Mouse (Mus musculus): ENCODE measurements around the gene Ddx11. TPM values are rescaled to one million over a fixed set of nuclear protein-coding genes. Genes with fewer than 3 reads are reported as not detected.

Gene Ddx11
- polyA plus RNA-seq, 1 experiment from 2014 or later, result 29.1 TPM

DNA sequence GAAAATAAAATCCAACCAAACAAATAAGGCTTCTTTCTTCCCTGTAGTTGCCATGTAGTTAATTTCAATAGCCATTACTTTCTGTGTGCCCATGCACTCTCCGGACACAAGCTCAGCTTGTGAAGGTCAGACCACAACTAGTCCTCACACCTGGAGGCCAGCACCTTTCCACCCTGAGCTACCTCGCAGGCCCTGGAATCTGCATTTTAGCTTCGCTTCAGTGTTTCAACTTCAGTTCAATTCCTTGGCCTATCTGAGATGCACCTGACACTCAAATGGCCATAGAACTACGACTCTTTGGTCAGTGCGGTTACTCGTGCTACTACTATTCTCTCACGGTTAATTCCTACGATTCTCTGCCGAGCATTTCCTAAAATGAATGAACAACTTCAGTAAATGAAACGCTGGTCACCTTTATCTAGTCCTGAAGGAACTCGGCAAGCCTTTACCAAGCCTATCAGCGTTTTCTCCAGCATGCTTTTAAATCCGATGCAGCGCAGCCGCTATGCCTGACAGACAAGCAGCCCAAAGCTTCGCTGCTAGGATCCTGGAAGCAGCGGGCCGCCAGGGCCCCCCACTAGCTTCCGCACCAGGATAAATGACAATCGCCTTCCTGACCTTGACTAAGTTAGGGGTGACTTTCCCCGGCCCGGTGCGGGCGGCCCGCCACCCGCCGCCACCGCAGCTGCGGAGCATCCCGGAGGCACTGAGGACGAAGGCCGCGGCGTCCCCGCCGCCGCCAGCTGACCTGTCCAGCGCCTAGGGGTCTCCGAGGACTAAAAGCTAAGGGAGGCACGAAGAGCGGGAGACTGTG is 22.5 kb upstream of the Ddx11 start:
- Histone ChIP-seq H3K27ac (replicated peaks) (peak overlapping the region; percentile 97), H3K4me1 (peaks cover 20% of the 10 kb centered on the region), H3K9me3 (replicated peaks) (no peaks in the 10 kb centered on the region), H3K36me3 (peaks cover 8% of the 10 kb centered on the region), H3K27me3 (ENCODE audit: low read depth, poor library complexity, severe bottlenecking) (no peaks in the 10 kb centered on the region), H3K4me3 (peak overlapping the region; percentile 96)
- WGBS, result 1% methylated on average over 41 of the region's 41 CpGs
- no peak for DNase-seq (ENCODE audit: low spot score)

DNA sequence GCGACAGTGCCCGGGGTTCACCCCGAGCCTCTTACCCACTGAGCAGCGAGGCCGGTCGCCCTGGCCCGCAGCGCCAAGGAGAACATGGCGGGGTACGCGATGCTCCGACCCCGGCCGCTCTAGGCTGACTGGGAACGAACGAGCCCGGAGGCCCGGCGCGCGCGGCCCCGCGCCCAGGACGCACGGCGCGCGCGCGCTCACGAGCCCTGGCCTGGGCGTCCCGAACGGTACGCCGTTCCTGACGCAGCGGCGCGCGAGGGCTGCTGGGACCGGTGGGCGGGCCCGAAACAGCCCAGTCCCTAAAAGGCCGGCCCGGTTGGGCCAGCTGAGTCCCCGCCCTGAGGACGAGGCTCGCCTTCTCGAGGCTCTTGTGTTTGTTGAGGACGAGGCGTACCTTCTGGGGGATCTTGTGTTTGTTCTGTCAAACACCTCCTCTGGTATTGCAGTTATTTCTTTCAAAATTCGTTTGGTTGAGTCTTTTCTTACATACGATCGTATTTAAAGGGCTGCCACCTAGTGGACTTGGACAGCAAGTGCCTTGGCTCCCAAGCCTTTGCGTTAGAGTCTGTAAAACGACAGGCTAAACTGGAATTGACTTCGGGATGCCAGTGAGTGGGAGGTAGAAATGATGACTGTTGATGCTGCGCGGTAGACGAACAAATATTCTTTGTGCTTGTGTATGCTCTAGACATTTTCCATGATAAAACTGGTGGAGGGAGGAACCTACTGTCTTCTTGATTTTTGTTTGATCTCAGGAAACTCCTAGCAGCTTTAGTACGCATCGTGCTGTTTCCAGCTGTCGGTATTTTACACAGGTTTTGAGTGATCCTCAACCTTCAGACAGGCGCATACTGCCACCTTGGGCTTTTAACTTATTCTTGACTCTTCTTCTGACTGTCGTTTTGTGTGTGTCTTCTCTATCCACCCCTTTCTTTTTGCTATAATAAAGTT is 21.7 kb upstream of the Ddx11 start, which contains the start of gene Ndufv2:
Ndufv2 (minus strand) TSS at position 180 of the 951 bp plus-strand sequence.
- Histone ChIP-seq H3K4me1 (peaks cover 20% of the 10 kb centered on the region), H3K27ac (replicated peaks) (peak within 1 kb of the TSS; percentile 97), H3K36me3 (peaks cover 8% of the 10 kb centered on the region), H3K9me3 (replicated peaks) (no peaks in the 10 kb centered on the region), H3K27me3 (ENCODE audit: low read depth, poor library complexity, severe bottlenecking) (no peaks in the 10 kb centered on the region), H3K4me3 (peak within 1 kb of the TSS; percentile 96)
- 1% methylated on average over 67 of the region's 67 CpGs for WGBS
- peak; percentile 95 for DNase-seq (ENCODE audit: low spot score)

DNA sequence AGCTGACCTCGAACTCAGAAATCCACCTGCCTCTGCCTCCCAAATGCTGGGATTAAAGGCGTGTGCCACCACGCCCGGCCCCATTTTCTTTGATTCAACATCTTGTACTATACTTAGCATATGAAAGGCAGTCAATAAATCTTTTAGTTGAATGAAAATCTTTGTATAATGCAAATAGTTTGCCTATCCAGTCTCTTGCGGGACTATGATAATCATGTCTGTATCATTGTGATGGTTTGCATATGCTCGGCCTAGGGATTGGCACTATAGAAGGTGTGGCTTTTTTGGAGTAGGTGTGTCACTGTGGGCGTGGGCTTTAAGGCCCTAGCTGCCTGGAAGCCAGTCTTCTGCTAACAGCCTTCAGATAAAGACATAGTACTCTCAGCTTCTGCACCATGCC is 19.2 kb upstream of the Ddx11 start:
- Histone ChIP-seq H3K4me1 (peaks cover 20% of the 10 kb centered on the region), H3K9me3 (replicated peaks) (no peaks in the 10 kb centered on the region), H3K27ac (replicated peaks) (no peak overlapping the region), H3K36me3 (no peaks in the 10 kb centered on the region), H3K4me3 (no peak overlapping the region), H3K27me3 (ENCODE audit: low read depth, poor library complexity, severe bottlenecking) (no peaks in the 10 kb centered on the region)
- WGBS, result 86% methylated on average over 7 of the region's 7 CpGs
- DNase-seq (ENCODE audit: low spot score), result no peak

DNA sequence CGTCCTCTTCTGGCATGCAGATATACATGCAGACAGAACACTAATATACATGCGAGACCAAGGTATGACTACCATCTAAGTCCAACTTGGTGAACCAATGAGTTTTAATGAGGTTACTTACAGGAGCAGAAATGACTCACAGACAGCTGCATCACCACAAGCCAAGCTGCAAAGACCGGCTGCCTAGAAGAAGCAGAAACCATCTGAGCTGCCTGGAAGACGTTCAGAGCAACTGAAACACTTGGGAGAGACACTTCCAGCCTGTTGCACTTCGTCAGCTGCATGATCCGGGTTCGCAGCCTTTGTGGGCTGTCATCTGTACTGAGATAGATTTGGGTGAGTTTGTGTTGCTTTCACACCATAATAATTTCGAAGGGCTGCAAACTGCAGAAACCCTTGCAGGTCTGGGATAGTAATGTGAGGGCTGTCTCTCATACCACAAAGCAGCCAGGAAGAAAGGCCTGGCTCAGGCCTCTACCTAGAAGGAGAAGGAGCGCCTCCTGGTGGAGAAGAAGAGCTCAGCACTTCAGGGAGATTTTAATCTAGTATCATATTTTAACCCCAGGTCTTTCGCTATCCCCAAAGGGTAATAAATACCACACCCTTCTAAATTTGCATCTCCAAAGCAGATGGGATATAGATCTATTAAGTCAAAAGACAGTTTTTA is 16.6 kb upstream of the Ddx11 start:
- DNase-seq (ENCODE audit: low spot score), result peak; percentile 59
- no peak overlapping the region for H3K4me3 ChIP-seq
- no peaks in the 10 kb centered on the region for H3K27me3 ChIP-seq (ENCODE audit: low read depth, poor library complexity, severe bottlenecking)
- peak overlapping the region; percentile 52; the same call in 1 of the 2 replicates for H3K27ac ChIP-seq (replicated peaks)
- H3K9me3 ChIP-seq (replicated peaks), result no peaks in the 10 kb centered on the region
- 57% methylated on average over 10 of the region's 10 CpGs for WGBS
- peaks cover 18% of the 10 kb centered on the region for H3K4me1 ChIP-seq
- H3K36me3 ChIP-seq, result no peaks in the 10 kb centered on the region

DNA sequence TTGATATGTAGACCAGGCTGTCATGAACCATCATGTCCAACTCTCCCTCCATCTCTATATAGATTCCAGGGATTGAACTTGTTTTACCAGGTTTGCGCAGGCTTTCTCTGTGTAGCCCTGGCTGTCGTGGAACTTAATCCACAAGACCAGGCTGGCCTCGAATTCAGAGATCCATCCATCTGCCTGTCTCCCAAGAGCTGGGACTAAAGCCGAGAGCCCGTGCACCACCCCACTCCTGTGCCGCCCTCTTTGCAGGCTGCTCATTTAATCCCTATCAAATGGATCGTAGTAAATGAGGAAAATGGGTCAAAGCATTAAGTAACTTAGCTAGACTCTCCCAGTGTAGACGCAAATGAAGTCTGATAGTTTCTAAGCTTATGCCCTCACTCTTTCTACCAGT is 15.9 kb upstream of the Ddx11 start:
- H3K27ac ChIP-seq (replicated peaks), result no peak overlapping the region
- peaks cover 20% of the 10 kb centered on the region for H3K4me1 ChIP-seq
- no peak overlapping the region for H3K4me3 ChIP-seq
- no peaks in the 10 kb centered on the region for H3K36me3 ChIP-seq
- no peaks in the 10 kb centered on the region for H3K9me3 ChIP-seq (replicated peaks)
- 75% methylated on average over 8 of the region's 8 CpGs for WGBS
- no peak for DNase-seq (ENCODE audit: low spot score)
- H3K27me3 ChIP-seq (ENCODE audit: low read depth, poor library complexity, severe bottlenecking), result no peaks in the 10 kb centered on the region

DNA sequence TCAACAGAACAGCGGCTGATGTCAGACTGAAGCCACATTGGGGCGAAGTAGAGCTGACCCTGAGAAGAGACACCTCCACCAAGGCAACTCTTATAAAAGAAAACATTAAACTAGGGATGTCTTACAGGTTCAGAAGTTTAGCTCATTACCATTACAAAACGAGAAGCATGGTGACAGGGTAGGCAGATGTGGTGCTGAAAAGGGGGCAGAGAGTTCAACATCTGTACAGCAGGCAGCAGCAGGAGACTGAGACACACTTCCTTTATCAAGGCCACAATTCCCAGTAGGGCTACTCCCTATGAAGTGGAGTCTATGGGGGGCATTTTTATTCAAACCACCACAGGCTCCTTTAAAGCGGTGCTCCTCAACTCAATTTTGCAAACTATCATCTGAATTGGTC is 15.1 kb upstream of the Ddx11 start:
- no peak overlapping the region for H3K27ac ChIP-seq (replicated peaks)
- WGBS, result 81% methylated on average over 4 of the region's 4 CpGs
- no peak overlapping the region for H3K4me3 ChIP-seq
- DNase-seq (ENCODE audit: low spot score), result no peak
- H3K36me3 ChIP-seq, result no peaks in the 10 kb centered on the region
- H3K9me3 ChIP-seq (replicated peaks), result no peaks in the 10 kb centered on the region
- H3K27me3 ChIP-seq (ENCODE audit: low read depth, poor library complexity, severe bottlenecking), result no peaks in the 10 kb centered on the region
- H3K4me1 ChIP-seq, result peaks cover 22% of the 10 kb centered on the region

DNA sequence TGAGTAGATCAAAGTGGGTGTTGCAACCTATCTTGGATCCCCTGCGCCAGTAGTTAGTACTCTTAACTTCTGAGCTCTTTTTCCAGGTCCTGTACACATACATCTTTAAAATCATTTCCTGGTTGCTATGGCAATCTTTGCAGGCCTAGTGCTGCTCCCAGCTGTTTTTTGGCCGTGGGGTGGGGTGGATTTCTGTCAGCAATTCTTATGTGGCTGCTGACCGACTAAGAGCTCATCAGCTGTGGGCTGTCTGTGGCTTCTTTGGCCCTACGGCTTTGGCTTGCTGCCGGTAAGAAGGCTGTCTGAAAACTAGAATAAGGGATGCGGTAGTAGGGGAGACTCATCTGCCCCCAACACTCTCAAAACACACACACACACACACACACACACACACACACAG is 12.6 kb upstream of the Ddx11 start:
- 67% methylated on average over 6 of the region's 6 CpGs for WGBS
- H3K4me3 ChIP-seq, result peak overlapping the region; percentile 91
- no peak for DNase-seq (ENCODE audit: low spot score)
- H3K9me3 ChIP-seq (replicated peaks), result no peaks in the 10 kb centered on the region
- peaks cover 22% of the 10 kb centered on the region for H3K4me1 ChIP-seq
- no peaks in the 10 kb centered on the region for H3K27me3 ChIP-seq (ENCODE audit: low read depth, poor library complexity, severe bottlenecking)
- H3K27ac ChIP-seq (replicated peaks), result peak overlapping the region; percentile 93; the same call in 1 of the 2 replicates
- H3K36me3 ChIP-seq, result peaks cover 21% of the 10 kb centered on the region

DNA sequence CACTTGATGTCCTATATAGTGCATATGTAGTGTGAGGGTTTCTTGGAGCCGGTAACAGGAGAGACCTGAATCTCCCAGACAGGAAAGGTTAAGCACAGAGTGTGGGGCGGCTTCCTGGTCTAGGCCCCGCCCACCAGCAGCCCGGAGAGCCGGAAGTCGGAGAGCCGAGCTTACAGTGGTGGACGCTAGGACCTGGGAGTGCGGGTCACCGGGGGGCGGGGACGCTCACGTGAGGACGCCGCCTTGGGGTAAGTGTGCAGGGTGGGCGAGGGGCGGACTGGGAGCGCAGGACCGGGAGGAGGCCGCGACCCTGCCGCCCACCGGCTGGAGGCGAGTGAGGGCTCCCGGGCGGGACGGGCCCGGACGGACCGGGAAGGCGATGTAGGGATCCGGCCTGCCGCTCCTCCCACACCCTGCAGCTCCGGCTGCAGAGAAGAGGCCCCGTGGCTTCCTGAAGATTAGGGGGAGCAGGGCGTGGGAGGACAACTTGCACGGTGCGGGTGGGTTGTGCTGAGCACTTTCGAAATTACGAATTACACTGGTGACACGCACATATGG is 11.8 kb upstream of the Ddx11 start, which contains the start of gene Washc1:
Washc1 (plus strand) TSS at position 144 of the 558 bp plus-strand sequence.
- peak; percentile 94 for DNase-seq (ENCODE audit: low spot score)
- peaks cover 22% of the 10 kb centered on the region for H3K4me1 ChIP-seq
- H3K36me3 ChIP-seq, result peaks cover 29% of the 10 kb centered on the region
- under 1% methylated on average over 41 of the region's 41 CpGs for WGBS
- H3K4me3 ChIP-seq, result peak within 1 kb of the TSS; percentile 91
- H3K27ac ChIP-seq (replicated peaks), result peak within 1 kb of the TSS; percentile 93
- H3K27me3 ChIP-seq (ENCODE audit: low read depth, poor library complexity, severe bottlenecking), result no peaks in the 10 kb centered on the region
- no peaks in the 10 kb centered on the region for H3K9me3 ChIP-seq (replicated peaks)

DNA sequence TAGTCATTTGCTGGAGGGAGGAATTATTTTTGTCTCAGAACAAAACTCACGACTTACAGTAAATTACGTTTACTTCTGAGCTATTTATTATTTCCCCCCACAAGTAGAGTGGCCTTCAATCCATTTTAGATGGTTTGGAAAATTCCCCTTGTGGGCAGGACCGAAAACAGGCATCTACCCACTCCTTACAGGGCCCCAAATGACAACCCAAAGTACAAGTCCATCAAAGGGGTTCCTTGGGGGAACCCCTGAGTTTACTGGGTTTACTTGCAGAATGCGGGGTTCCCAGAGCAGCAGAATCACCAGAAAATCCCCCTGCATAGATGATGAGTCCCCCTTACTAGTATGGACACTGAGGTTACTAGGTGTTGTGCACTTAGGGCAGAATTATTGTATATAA is 11.2 kb upstream of the Ddx11 start:
- H3K4me1 ChIP-seq, result peaks cover 22% of the 10 kb centered on the region
- no peaks in the 10 kb centered on the region for H3K9me3 ChIP-seq (replicated peaks)
- WGBS, result 55% methylated on average over 4 of the region's 4 CpGs
- peaks cover 36% of the 10 kb centered on the region for H3K36me3 ChIP-seq
- no peak for DNase-seq (ENCODE audit: low spot score)
- peak overlapping the region; percentile 91 for H3K4me3 ChIP-seq
- no peak overlapping the region for H3K27ac ChIP-seq (replicated peaks)
- no peaks in the 10 kb centered on the region for H3K27me3 ChIP-seq (ENCODE audit: low read depth, poor library complexity, severe bottlenecking)

DNA sequence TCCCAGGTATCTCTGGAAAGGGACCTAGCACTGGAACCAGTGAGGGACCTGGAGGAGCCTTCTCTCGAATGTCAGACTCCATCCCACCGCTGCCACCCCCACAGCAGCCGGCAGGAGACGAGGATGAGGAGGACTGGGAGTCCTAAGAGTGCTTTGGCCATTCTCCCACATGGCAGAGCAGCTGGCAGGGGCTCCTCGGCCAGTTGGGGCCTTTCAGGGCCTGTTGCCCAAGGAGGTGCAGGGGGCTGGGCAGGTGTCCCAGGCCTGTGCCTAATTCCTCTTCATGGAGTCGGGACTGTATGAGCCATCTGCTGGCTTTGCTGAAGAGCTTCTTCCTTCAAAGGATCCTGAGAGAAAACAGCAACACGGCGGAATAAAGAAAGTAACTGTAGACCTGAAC is 4.3 kb upstream of the Ddx11 start:
- H3K4me3 ChIP-seq, result no peak overlapping the region
- 86% methylated on average over 8 of the region's 8 CpGs for WGBS
- DNase-seq (ENCODE audit: low spot score), result no peak
- H3K36me3 ChIP-seq, result peaks cover 64% of the 10 kb centered on the region
- H3K9me3 ChIP-seq (replicated peaks), result no peaks in the 10 kb centered on the region
- H3K4me1 ChIP-seq, result peaks cover 1% of the 10 kb centered on the region
- no peaks in the 10 kb centered on the region for H3K27me3 ChIP-seq (ENCODE audit: low read depth, poor library complexity, severe bottlenecking)
- H3K27ac ChIP-seq (replicated peaks), result no peak overlapping the region

DNA sequence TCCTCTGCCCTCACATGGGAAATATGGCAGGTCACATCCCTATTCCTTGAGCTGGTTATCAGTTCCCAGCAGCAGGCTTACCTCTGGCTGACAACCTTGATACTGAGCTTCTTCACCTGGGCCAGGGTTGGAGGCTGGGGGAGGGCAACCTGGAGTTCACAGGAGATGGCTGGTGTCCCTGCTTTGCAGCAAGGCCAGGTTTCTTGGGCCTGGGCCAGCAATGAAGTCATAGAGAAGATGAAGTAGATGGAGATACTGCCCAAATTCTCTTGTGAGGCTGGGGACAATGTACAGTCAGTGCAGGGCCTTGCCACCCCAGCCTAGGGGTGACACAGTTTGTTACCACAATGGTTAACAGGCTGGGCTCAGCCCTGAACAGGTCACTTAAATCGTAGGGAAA is 2.6 kb upstream of the Ddx11 start:
- 78% methylated on average over 1 of the region's 1 CpGs for WGBS
- Histone ChIP-seq H3K27ac (replicated peaks) (no peak overlapping the region), H3K9me3 (replicated peaks) (no peaks in the 10 kb centered on the region), H3K27me3 (ENCODE audit: low read depth, poor library complexity, severe bottlenecking) (no peaks in the 10 kb centered on the region), H3K4me1 (peaks cover 18% of the 10 kb centered on the region), H3K4me3 (no peak overlapping the region), H3K36me3 (peaks cover 47% of the 10 kb centered on the region)
- no peak for DNase-seq (ENCODE audit: low spot score)
